Mouse (Mus musculus) bone marrow macrophage, adult 2 months (primary cell): Measurements from ENCODE around the gene Ccdc186.

Experiments used
- CTCF ChIP-seq: IDR thresholded peaks from 2 replicates; pipeline ENCODE4 v1.5.1; 2012; ENCODE audit warnings: low read depth, mild to moderate bottlenecking, low read length, moderate library complexity
- POLR2A ChIP-seq: IDR thresholded peaks from 2 replicates; pipeline ENCODE4 v1.6.1; 2012; ENCODE audit warnings: mild to moderate bottlenecking, low read depth, low read length, borderline replicate concordance

- no peak for TF ChIP-seq POLR2A
- no peak for TF ChIP-seq CTCF
Observed at GRCm38 (mm10) chr19:56769024-56769423, 53.0 kb downstream of the Ccdc186 start.
